Mouse (Mus musculus) activated CD4-positive, CD25-positive, alpha-beta regulatory T cell, adult 4 months (primary cell): ENCODE data around the gene Klrk1. TPM values are rescaled to one million over a fixed set of nuclear protein-coding genes. Genes with fewer than 3 reads are reported as not detected.
"Not testable (repeated sequence)": the region's sequence is repeated elsewhere in the genome, so short reads cannot be mapped to it uniquely, and the experiment has no call there.

Experiments
- ATAC-seq: one replicate; pipeline ENCODE4 v1.8.0; 2017
- polyA plus RNA-seq, 2 experiments: library from polyadenylated mRNA; unstranded; fragments of 100-300 nt; shearing (Covaris generic); gene quantifications; one replicate each; pipeline ENCODE4 v1.2.1; 2017

Klrk1 gene
- polyA plus RNA-seq: 1 to 10 TPM in 1 of 2 experiments, under 1 TPM in 1; 0.41 to 1.2 TPM

- ATAC-seq: no peak
Measured at GRCm38 (mm10) chr6:129623735-129624134, at the start of gene Klrk1. Gene Klrk1, minus strand, starts transcription at chr6:129623864.

- ATAC-seq: not testable (repeated sequence)
Measured at GRCm38 (mm10) chr6:129661301-129661700, 37.6 kb upstream of the Klrk1 start.

- ATAC-seq: not testable (repeated sequence)
Measured at GRCm38 (mm10) chr6:129660589-129660988, 36.9 kb upstream of the Klrk1 start, which contains the start of gene Klrc2. Gene Klrc2, minus strand, starts transcription at chr6:129660689.

GRCm38 (mm10) chr6:129644054-129644453, 20.4 kb upstream of the Klrk1 start:
- not testable (repeated sequence) for ATAC-seq

- ATAC-seq: not testable (repeated sequence)
Measured at GRCm38 (mm10) chr6:129643237-129643636, 19.6 kb upstream of the Klrk1 start, which contains the start of gene Klrc3. Gene Klrc3, minus strand, starts transcription at chr6:129643337.

- ATAC-seq: not testable (repeated sequence)
Measured at GRCm38 (mm10) chr6:129631046-129631445, 7.4 kb upstream of the Klrk1 start.

- ATAC-seq: peak; percentile 76
Measured at GRCm38 (mm10) chr6:129608372-129608771, 15.3 kb downstream of the Klrk1 start.

GRCm38 (mm10) chr6:129591508-129591907, 32.2 kb downstream of the Klrk1 start, which contains the start of gene Klrd1:
Gene Klrd1, plus strand, starts transcription at chr6:129591782.
- ATAC-seq: no peak

- no peak for ATAC-seq
Measured at GRCm38 (mm10) chr6:129583014-129583413, 40.6 kb downstream of the Klrk1 start.

- ATAC-seq: no peak
Measured at GRCm38 (mm10) chr6:129581896-129582295, 41.8 kb downstream of the Klrk1 start.

- no peak for ATAC-seq
Measured at GRCm38 (mm10) chr6:129581274-129581673, 42.4 kb downstream of the Klrk1 start.

- ATAC-seq: no peak
Measured at GRCm38 (mm10) chr6:129577605-129578004, 46.1 kb downstream of the Klrk1 start, which contains the start of gene Klre1. Gene Klre1, plus strand, starts transcription at chr6:129577905.

GRCm38 (mm10) chr6:129575315-129575714, 48.3 kb downstream of the Klrk1 start:
- ATAC-seq: no peak

- ATAC-seq: no peak
Measured at GRCm38 (mm10) chr6:129565257-129565656, 58.4 kb downstream of the Klrk1 start.

Other genes starting within 250 kb of the Klrk1 start
- not detected for gene Clec12b, start 238.0 kb downstream of the Klrk1 start, polyA plus RNA-seq
- gene Clec1b, start 226.6 kb downstream of the Klrk1 start, polyA plus RNA-seq: under 1 TPM in 1 of 2 experiments, not detected in 1; 0.71 TPM
- not detected for gene Clec9a, start 215.0 kb downstream of the Klrk1 start, polyA plus RNA-seq
- gene Clec1a, start 171.9 kb downstream of the Klrk1 start, polyA plus RNA-seq: not detected
- gene Olr1, start 116.7 kb downstream of the Klrk1 start, polyA plus RNA-seq: under 1 TPM in 1 of 2 experiments, not detected in 1; 0.12 TPM
- gene Tmem52b, start 111.3 kb downstream of the Klrk1 start, polyA plus RNA-seq: not detected
- gene Gabarapl1, start 90.7 kb downstream of the Klrk1 start, polyA plus RNA-seq: 1 to 10 TPM; 4.5 to 8.8 TPM
- gene Klre1, start 46.0 kb downstream of the Klrk1 start, polyA plus RNA-seq: not detected
- under 1 TPM in 1 of 2 experiments, not detected in 1; 0.70 TPM for gene Klrd1, start 32.1 kb downstream of the Klrk1 start, polyA plus RNA-seq
- not detected for gene Klrc3, start 19.5 kb upstream of the Klrk1 start, polyA plus RNA-seq
- gene Klrc2, start 36.8 kb upstream of the Klrk1 start, polyA plus RNA-seq: under 1 TPM in 1 of 2 experiments, not detected in 1; 0.20 TPM
- gene Klrc1, start 55.1 kb upstream of the Klrk1 start, polyA plus RNA-seq: under 1 TPM in 1 of 2 experiments, not detected in 1; 0.82 TPM
- not detected for gene Klri1, start 93.3 kb upstream of the Klrk1 start, polyA plus RNA-seq
- not detected for gene Klri2, start 116.6 kb upstream of the Klrk1 start, polyA plus RNA-seq
- gene Gm156, start 160.4 kb upstream of the Klrk1 start, polyA plus RNA-seq: not detected
- gene Gm17631, start 238.8 kb upstream of the Klrk1 start, polyA plus RNA-seq: not detected